Mouse (Mus musculus): Measurements from ENCODE around the gene Olfr453.

Gene Olfr453

GRCm38 (mm10) chr6:42739071-42739470 is at the start of gene Olfr453:
Gene Olfr453, plus strand, starts transcription at chr6:42739371.
- DNase-seq, result no peak

DNA sequence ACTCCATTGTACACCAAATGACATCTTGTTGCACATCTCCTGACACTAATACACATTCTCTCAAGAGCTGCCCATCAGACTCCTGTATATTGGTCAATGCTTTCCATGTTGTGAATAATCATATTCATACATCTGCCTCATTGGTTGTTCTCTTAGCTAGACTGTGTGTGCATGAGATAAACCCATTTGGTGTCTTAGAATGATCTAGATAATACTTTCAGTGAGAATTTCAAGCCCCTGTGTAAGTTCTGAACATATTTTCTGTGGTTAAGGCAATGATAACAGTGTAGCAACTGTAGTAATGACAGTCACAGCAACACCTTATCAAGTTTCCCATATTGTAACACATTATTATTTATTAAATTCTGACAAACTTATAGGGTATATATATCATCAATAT is 49.4 kb upstream of the Olfr453 start:
- DNase-seq, result no peak

DNA sequence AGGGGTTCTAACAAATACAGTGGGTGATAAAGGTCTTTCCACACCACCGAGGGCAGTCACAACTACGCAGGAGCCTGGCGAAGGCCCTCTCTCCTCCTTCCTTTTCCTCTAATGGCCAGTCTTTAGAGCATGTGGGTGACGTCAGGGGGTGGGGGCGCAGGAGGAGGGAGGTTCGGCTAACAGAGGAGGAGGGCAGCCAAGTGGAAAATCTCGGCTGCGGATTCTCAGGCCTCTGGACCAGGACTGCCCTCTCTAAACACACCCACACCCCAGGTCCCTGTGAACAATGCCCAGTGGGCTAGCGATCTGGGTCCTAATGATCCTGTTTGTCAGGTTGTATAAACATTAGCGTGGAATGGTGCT is 47.0 kb upstream of the Olfr453 start:
- DNase-seq, result peak; percentile 83

DNA sequence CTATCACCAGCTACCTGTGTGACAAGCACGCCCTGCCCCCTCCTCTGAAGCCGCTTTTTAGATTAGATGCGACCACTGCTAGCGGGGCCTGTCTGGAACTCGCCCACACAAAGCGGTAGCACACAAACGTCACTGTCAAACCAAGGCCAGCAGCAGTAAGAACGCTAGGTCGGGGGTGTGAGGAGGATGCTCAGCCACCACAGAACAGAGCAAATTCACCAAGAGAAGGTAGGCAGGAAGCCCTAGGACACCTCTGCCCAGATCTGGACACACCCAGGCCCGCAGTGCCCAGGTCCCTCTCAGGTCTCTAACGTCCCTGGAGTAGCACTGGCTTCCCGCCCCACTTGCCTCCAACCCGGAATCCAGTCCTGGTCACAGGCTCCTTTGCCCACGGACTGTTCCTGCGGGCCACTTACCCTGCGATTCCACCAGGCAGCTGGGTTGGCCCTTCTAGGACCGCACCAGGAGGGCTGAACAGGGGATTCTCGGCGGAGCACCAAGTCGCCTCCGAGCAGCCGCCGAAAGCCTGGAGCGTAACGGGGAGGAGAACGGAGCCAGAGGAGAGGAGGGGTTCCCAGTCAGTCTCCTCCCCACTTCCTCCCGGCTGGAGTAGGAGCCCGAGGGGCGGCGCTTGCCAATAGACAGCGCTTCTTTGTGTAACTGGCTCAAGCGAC is 46.5 kb upstream of the Olfr453 start:
- DNase-seq, result peak; percentile 88

GRCm38 (mm10) chr6:42709291-42710211 is 29.6 kb upstream of the Olfr453 start, which contains the start of gene Tcaf1:
Gene Tcaf1, minus strand, starts transcription at chr6:42710088.
- DNase-seq, result peak; percentile 95

DNA sequence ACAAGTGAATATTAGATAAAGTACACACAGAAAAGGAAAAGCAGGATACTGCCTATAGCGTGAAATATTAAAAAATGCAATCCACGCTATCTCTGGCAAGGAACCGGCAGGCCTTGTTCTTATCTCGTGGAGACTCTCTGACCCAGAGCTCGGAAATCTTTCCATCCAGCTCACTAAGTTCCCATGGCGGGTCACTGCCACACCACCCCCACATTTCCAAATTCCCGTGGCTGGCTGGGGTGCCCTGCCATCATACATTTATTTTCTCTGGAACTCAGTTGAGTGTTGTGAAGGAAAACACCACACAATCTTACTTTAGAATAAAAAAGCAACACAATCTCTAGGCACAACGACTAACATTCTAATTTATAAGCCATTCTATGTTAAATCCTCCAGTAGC is 24.5 kb upstream of the Olfr453 start:
- no peak for DNase-seq

- DNase-seq, result no peak
Measured at GRCm38 (mm10) chr6:42717973-42718372, 21.2 kb upstream of the Olfr453 start.

DNA sequence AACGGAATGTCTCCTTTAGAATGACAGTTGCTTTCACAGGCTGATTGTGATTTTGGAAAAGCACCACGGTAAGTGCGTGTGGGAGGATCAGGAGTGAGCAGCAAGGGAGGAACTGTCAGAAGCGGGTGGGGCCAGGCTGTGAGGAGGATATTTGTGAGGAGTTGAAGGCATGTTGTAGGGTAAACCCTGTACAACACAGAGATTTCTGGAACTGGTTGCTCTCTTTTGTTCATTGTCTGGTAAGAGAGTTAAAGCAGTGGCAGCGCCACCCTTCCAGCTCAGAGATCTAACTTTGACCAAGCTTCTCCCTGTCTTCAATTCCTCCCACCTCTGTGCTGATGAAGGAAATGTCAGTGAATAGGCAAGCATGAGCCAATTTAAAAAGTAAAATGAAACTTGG is 3.1 kb downstream of the Olfr453 start:
- DNase-seq, result no peak

GRCm38 (mm10) chr6:42747846-42748245 is 8.7 kb downstream of the Olfr453 start:
- no peak for DNase-seq

- DNase-seq, result no peak
Measured at GRCm38 (mm10) chr6:42756104-42756503, 16.9 kb downstream of the Olfr453 start, which contains the start of gene Olfr38. Gene Olfr38, plus strand, starts transcription at chr6:42756404.

- no peak for DNase-seq
Measured at GRCm38 (mm10) chr6:42777066-42777465, 37.9 kb downstream of the Olfr453 start.

DNA sequence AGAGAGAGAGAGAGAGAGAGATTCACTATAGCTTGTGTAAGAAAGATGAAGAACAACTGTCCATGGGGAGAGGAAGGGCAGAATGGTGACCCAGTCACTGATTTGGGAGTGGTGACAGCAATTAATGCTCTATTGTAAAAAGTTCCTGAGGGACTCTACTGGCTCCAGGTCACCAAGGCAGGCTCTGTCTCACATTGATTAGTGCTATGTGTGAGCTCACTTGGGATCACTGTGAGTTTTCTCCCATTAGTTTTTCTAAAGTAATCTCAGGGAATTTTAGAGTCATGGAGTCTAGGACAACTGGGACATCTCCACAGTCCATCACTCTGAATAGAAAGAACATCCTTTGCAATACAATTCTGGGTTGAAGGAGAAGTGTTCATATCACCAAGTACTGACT is 45.6 kb downstream of the Olfr453 start, which contains the start of gene Olfr452:
TSS of gene Olfr452 (plus strand) at position 301 of the 400 bp plus-strand sequence.
- no peak for DNase-seq

DNA sequence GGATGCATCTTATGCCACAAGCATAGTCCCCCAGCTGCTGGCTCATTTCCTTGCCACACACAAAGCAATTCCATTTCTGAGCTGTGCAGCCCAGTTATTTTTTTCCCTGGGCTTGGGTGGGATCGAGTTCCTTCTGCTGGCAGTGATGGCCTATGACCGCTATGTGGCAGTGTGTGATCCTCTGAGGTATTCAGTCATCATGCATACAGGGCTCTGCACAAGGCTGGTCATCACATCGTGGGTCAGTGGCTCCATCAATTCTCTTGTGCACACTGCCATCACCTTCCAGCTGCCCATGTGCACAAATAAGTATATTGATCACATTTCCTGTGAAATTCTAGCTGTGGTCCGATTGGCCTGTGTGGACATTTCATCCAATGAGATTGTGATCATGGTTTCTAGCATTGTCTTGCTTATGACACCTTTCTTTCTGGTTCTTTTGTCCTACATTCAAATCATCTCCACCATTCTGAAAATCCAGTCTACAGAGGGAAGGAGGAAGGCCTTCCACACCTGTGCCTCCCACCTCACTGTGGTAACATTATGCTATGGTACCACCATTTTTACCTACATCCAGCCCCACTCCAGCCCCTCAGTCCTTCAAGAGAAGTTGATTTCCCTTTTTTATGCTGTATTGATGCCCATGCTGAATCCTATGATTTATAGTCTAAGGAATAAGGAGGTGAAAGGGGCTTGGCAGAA is 51.2 kb downstream of the Olfr453 start:
- DNase-seq, result no peak

DNA sequence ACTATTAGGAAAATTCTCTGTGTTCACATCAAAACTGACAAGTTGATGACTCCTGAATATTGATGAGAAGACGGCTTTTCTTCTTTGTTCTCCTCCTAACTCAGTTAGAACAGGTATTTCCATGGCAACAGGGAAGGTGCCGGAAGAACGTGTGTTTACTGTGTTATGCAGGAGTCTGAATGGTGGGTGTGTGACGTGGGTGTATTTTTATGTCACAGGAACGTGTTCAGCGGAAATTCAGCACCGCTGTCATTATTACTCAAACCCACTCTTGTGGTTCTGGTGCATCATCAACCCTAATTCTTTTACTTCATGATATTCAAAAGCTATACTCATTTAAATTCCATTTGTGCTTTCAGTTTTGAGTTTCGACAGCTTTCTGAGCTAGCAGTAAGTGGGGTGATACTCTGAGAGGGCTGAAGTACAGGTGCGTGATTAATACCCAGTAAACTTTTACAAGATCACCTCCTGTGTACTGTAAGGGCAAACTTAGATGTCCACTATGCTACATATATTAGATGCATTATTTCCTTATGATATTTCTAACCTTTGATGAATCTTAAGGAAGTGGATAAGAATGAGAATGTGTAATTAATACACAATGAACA is 51.9 kb downstream of the Olfr453 start:
- DNase-seq, result no peak

GRCm38 (mm10) chr6:42794982-42795381 is 55.8 kb downstream of the Olfr453 start:
- no peak for DNase-seq
